Mouse (Mus musculus): ENCODE results near the gene Narfl. TPM values are rescaled to one million over a fixed set of nuclear protein-coding genes. Genes with fewer than 3 reads are reported as not detected.

Narfl gene
- total RNA-seq, 2 experiments from 2014 or later, result 26.0 to 30.5 TPM

GRCm38 (mm10) chr17:25760148-25760547 lies 13.4 kb upstream of the Narfl start:
- DNase-seq, result no peak
- intact Hi-C loops (cut with DNase I), result no loop called here

GRCm38 (mm10) chr17:25761561-25761970 lies 12.0 kb upstream of the Narfl start:
- intact Hi-C loops (cut with DNase I), result no loop called here
- no peak for DNase-seq

GRCm38 (mm10) chr17:25762591-25762990 lies 11.0 kb upstream of the Narfl start:
- DNase-seq, result no peak

GRCm38 (mm10) chr17:25765886-25766285 lies 7.7 kb upstream of the Narfl start:
- DNase-seq, result no peak
- intact Hi-C loops (cut with DNase I), result no loop called here

More at GRCm38 (mm10) chr17:25762591-25762990, 11.0 kb upstream of the Narfl start:
- intact Hi-C loops (cut with DNase I), result no loop called here

- DNase-seq, result no peak
- intact Hi-C loops (cut with DNase I), result no loop called here
Observed at GRCm38 (mm10) chr17:25769331-25769730, 4.2 kb upstream of the Narfl start.

GRCm38 (mm10) chr17:25775318-25776062 lies 1.9 kb downstream of the Narfl start:
- intact Hi-C loops (cut with DNase I), result loop anchor here (2.0 kb wide), 1 partner anchor 21 kb away; the partner anchor contains the start of gene Metrn

GRCm38 (mm10) chr17:25777948-25778347 lies 4.4 kb downstream of the Narfl start:
- no peak for DNase-seq
- intact Hi-C loops (cut with DNase I), result no loop called here

More at GRCm38 (mm10) chr17:25775318-25776062, 1.9 kb downstream of the Narfl start:
- DNase-seq, result no peak

GRCm38 (mm10) chr17:25781339-25781738 lies 7.8 kb downstream of the Narfl start:
- intact Hi-C loops (cut with DNase I), result no loop called here
- no peak for DNase-seq

GRCm38 (mm10) chr17:25783086-25783485 lies 9.5 kb downstream of the Narfl start:
- DNase-seq, result no peak
- intact Hi-C loops (cut with DNase I), result no loop called here

GRCm38 (mm10) chr17:25783861-25784574 lies 10.4 kb downstream of the Narfl start:
- intact Hi-C loops (cut with DNase I), result no loop called here

GRCm38 (mm10) chr17:25785281-25785745 lies 11.7 kb downstream of the Narfl start, which contains the start of gene Haghl:
TSS of gene Haghl (minus strand) at chr17:25785673.
- intact Hi-C loops (cut with DNase I), result no loop called here
- peak; percentile 92 to 97 for DNase-seq

More at GRCm38 (mm10) chr17:25783861-25784574, 10.4 kb downstream of the Narfl start:
- DNase-seq, result no peak

- intact Hi-C loops (cut with DNase I), result no loop called here
- no peak for DNase-seq
Observed at GRCm38 (mm10) chr17:25786280-25786679, 12.7 kb downstream of the Narfl start, which contains the start of gene Ccdc78. TSS of gene Ccdc78 (plus strand) at chr17:25786580.

GRCm38 (mm10) chr17:25786781-25787504 lies 13.4 kb downstream of the Narfl start:
- intact Hi-C loops (cut with DNase I), result no loop called here
- DNase-seq, result no peak

- DNase-seq, result no peak
- intact Hi-C loops (cut with DNase I), result no loop called here
Observed at GRCm38 (mm10) chr17:25791320-25791842, 17.8 kb downstream of the Narfl start.

- DNase-seq, result peak; percentile 77 to 88
- intact Hi-C loops (cut with DNase I), result no loop called here
Observed at GRCm38 (mm10) chr17:25791843-25792527, 18.4 kb downstream of the Narfl start.

GRCm38 (mm10) chr17:25792615-25793014 lies 19.0 kb downstream of the Narfl start, which contains the start of gene Fam173a:
TSS of gene Fam173a (minus strand) at chr17:25792901.
- intact Hi-C loops (cut with DNase I), result no loop called here
- peak in 1 of 2 experiments; percentile 66 for DNase-seq

- intact Hi-C loops (cut with DNase I), result no loop called here
- no peak for DNase-seq
Observed at GRCm38 (mm10) chr17:25794197-25794596, 20.6 kb downstream of the Narfl start.

GRCm38 (mm10) chr17:25794998-25795397 lies 21.4 kb downstream of the Narfl start:
- no peak for DNase-seq
- intact Hi-C loops (cut with DNase I), result no loop called here

- no peak for DNase-seq
- intact Hi-C loops (cut with DNase I), result loop anchor here (2.0 kb wide), 1 partner anchor 21 kb away; no protein-coding TSS in a partner anchor
Observed at GRCm38 (mm10) chr17:25795609-25796092, 22.1 kb downstream of the Narfl start, which contains the start of gene AC134908.4. TSS of gene AC134908.4 (minus strand) at chr17:25795659.
